Mouse (Mus musculus) heart, postnatal 0 days (tissue): ENCODE results near the gene Ect2l. TPM values are rescaled to one million over a fixed set of nuclear protein-coding genes. Genes with fewer than 3 reads are reported as not detected.

Experiments used
- ATAC-seq: fragments of 200-750 bp; cut with Nextera tagmentation; 2 replicates; pipeline ENCODE4 v1.8.0; 2017; ENCODE audit warnings: low read depth, moderate number of reproducible peaks, moderate library complexity; ENCODE audit not compliant: insufficient read depth
- DNase-seq: peaks from one replicate; pipeline ENCODE4 v3.0.0-alpha.2; 2016; ENCODE audit warnings: low spot score
- H3K27ac ChIP-seq: fragments of 300-500 bp; sonication (generic); 2 replicates; pipeline ENCODE4 v1.5.1; 2014; ENCODE audit warnings: low read depth, mild to moderate bottlenecking
- H3K27me3 ChIP-seq: fragments of 300-500 bp; sonication (generic); 2 replicates; pipeline ENCODE4 v1.6.1; 2014; ENCODE audit warnings: low read length, mixed read lengths; ENCODE audit not compliant: control insufficient read depth, insufficient read depth
- H3K36me3 ChIP-seq: fragments of 300-500 bp; sonication (generic); replicated peaks from 2 replicates; pipeline ENCODE4 v1.6.1; 2014; ENCODE audit warnings: low read length, mixed read lengths; ENCODE audit not compliant: control insufficient read depth, insufficient read depth
- H3K4me1 ChIP-seq: fragments of 300-500 bp; sonication (generic); 2 replicates; pipeline ENCODE4 v1.6.1; 2014; ENCODE audit warnings: antibody characterized with exemption; ENCODE audit not compliant: control insufficient read depth, insufficient read depth
- H3K4me2 ChIP-seq: fragments of 300-500 bp; sonication (generic); 2 replicates; pipeline ENCODE4 v1.6.1; 2014; ENCODE audit warnings: low read depth, mild to moderate bottlenecking, low read length, moderate library complexity
- H3K4me3 ChIP-seq: fragments of 300-500 bp; sonication (generic); 2 replicates; pipeline ENCODE4 v1.5.1; 2014; ENCODE audit warnings: low read depth, low read length
- H3K9ac ChIP-seq: fragments of 300-500 bp; sonication (generic); replicated peaks from 2 replicates; pipeline ENCODE4 v1.6.1; 2014; ENCODE audit warnings: low read depth, low read length, mixed read lengths
- H3K9me3 ChIP-seq: fragments of 300-500 bp; sonication (generic); replicated peaks from 2 replicates; pipeline ENCODE4 v1.6.1; 2016; ENCODE audit warnings: low read length; ENCODE audit not compliant: control insufficient read depth
- CTCF ChIP-seq: IDR thresholded peaks from 2 replicates; pipeline ENCODE4 v1.5.1; 2016; ENCODE audit warnings: antibody characterized with exemption, control low read depth, low read depth
- EP300 ChIP-seq: IDR thresholded peaks from 2 replicates; pipeline ENCODE4 v1.6.1; 2016; ENCODE audit warnings: antibody characterized with exemption, low read depth
- WGBS: fragments of 180-500 bp; shearing (Covaris S2); extraction: QIAGEN DNeasy Blood & Tissue Kit; methylation state at CpG from one replicate; pipeline ENCODE4 v1.1.7; 2014; 5-methylcytosine and 5-hydroxymethylcytosine counted together
- polyA plus RNA-seq: library from polyadenylated mRNA; unstranded; fragments of >200 nt; fragmentation: Nextera tagmentation; extraction: Ambion mirVana; gene quantifications from 2 replicates; pipeline ENCODE4 v1.2.1, GENCODE M21; 2015
- total RNA-seq: library from RNA; depleted of rRNA; stranded (reverse); fragments of >200 nt; gene quantifications from 2 replicates; pipeline ENCODE4 v1.2.3, GENCODE M21; 2014; ENCODE audit warnings: low replicate concordance

The Ect2l gene
- total and polyA plus RNA-seq, 2 experiments from 2014 or later = 0.60 TPM; not detected in 1

GRCm38 (mm10) chr10:18131666-18132650 is 78.7 kb downstream of the Ect2l start:
- H3K9me3 ChIP-seq = no peaks in the 10 kb centered on the region
- no peak for DNase-seq
- no peak overlapping the region for H3K27ac ChIP-seq
- H3K27me3 ChIP-seq = no peaks in the 10 kb centered on the region
- ATAC-seq = no peak
- 0 out of 2 replicates have a peak, but pooled peaks cover 6% of the 10 kb centered on the region for H3K36me3 ChIP-seq
- 76% methylated on average over 10 of the region's 10 CpGs for WGBS
- TF ChIP-seq EP300 (no peak), CTCF (no peak)
- H3K4me1 ChIP-seq = no peaks in the 10 kb centered on the region
- H3K9ac ChIP-seq = no peak overlapping the region
- no peak overlapping the region for H3K4me2 ChIP-seq
- H3K4me3 ChIP-seq = no peak overlapping the region

- Histone ChIP-seq H3K27ac (no peak overlapping the region), H3K4me2 (no peak overlapping the region), H3K4me1 (no peaks in the 10 kb centered on the region), H3K27me3 (no peaks in the 10 kb centered on the region), H3K4me3 (no peak overlapping the region), H3K9ac (no peak overlapping the region), H3K9me3 (no peaks in the 10 kb centered on the region), H3K36me3 (peaks cover 13% of the 10 kb centered on the region)
- no peak for TF ChIP-seq EP300
- no peak for TF ChIP-seq CTCF
- no peak for DNase-seq
- no peak for ATAC-seq
- WGBS = 92% methylated on average over 5 of the region's 5 CpGs
These were observed 80.4 kb downstream of the Ect2l start for GRCm38 (mm10) chr10:18130276-18130675.

GRCm38 (mm10) chr10:18118336-18118735 is 92.4 kb downstream of the Ect2l start:
- DNase-seq (no peak), ATAC-seq (no peak)
- TF ChIP-seq CTCF (no peak), EP300 (no peak)
- Histone ChIP-seq H3K4me2 (no peak overlapping the region), H3K27ac (no peak overlapping the region), H3K4me1 (no peaks in the 10 kb centered on the region), H3K9ac (no peak overlapping the region), H3K27me3 (no peaks in the 10 kb centered on the region), H3K9me3 (no peaks in the 10 kb centered on the region), H3K4me3 (no peak overlapping the region), H3K36me3 (peaks cover 86% of the 10 kb centered on the region)
- 87% methylated on average over 8 of the region's 8 CpGs for WGBS

- TF ChIP-seq EP300 = no peak
- TF ChIP-seq CTCF = no peak
- H3K27ac ChIP-seq = no peak overlapping the region
- WGBS = 84% methylated on average over 10 of the region's 10 CpGs
- ATAC-seq = no peak
- no peaks in the 10 kb centered on the region for H3K9me3 ChIP-seq
- peaks cover 43% of the 10 kb centered on the region for H3K36me3 ChIP-seq
- no peaks in the 10 kb centered on the region for H3K27me3 ChIP-seq
- no peak overlapping the region for H3K4me2 ChIP-seq
- no peak overlapping the region for H3K4me3 ChIP-seq
- no peaks in the 10 kb centered on the region for H3K4me1 ChIP-seq
- H3K9ac ChIP-seq = no peak overlapping the region
- DNase-seq = no peak
These were observed 97.1 kb downstream of the Ect2l start for GRCm38 (mm10) chr10:18113473-18114093.

- DNase-seq = no peak
- no peak for TF ChIP-seq CTCF
- no peak for TF ChIP-seq EP300
- H3K4me1 ChIP-seq = no peaks in the 10 kb centered on the region
These were observed 99.8 kb downstream of the Ect2l start for GRCm38 (mm10) chr10:18110940-18111339.

More at GRCm38 (mm10) chr10:18110940-18111339, 99.8 kb downstream of the Ect2l start:
- Histone ChIP-seq H3K9me3 (no peaks in the 10 kb centered on the region), H3K4me2 (no peak overlapping the region), H3K9ac (no peak overlapping the region), H3K36me3 (peaks cover 23% of the 10 kb centered on the region), H3K27me3 (no peaks in the 10 kb centered on the region), H3K27ac (no peak overlapping the region), H3K4me3 (no peak overlapping the region)
- ATAC-seq = no peak
